Mouse (Mus musculus) spleen, postnatal 14 days (tissue): Measurements from ENCODE around the gene Olfr464.
"Not testable (repeated sequence)": the region's sequence is repeated elsewhere in the genome, so short reads cannot be mapped to it uniquely, and the experiment has no call there.

Experiments
- DNase-seq, 2 experiments: peaks; one replicate each; pipeline ENCODE4 v3.0.0; 2021 to 2022; ENCODE audit warnings: low spot score in 2 of 2

Olfr464 gene

DNA sequence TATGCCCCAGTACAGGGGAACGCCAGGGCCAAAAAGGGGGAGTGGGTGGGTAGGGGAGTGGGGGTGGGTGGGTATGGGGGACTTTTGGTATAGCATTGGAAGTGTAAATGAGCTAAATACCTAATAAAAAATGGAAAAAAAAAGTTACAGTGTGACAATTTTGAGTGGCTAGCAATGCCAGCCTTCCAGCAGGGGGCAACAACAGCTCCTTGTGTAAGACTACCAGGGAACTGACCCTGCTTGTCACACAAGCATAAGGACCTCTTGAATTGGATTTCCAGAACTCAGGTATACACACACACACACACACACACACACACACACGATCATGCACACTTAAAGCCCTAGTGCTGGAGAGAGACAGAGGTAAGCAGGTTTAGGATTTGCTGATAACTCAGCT, 53.9 kb downstream of the Olfr464 start:
- not testable (repeated sequence) for DNase-seq
